In genomic region chr3:88157771-88158597, GRCm38 (mm10) we compare ENCODE assay signal across 8 mouse cellular contexts. TPM values are rescaled to one million over a fixed set of nuclear protein-coding genes. Genes with fewer than 3 reads are reported as not detected.
A peak's percentile ranks its signal among the peaks of the same experiment; 100 is the strongest.
DNase-seq lines count a peak whose midpoint lies in the region; ATAC-seq and TF ChIP-seq lines count a peak whose summit lies in the region.

No protein-coding gene starts in this region.

- no peaks in the 10 kb centered on the region for H3K9me3 ChIP-seq in kidney, embryonic 14.5 days (ENCODE audit: control insufficient read depth, low read length)
- no peaks in the 10 kb centered on the region for H3K9me3 ChIP-seq in forebrain, postnatal 0 days (ENCODE audit: low read length)
- H3K9me3 ChIP-seq in midbrain, embryonic 10.5 days (replicated peaks), result no peaks in the 10 kb centered on the region

- no peak overlapping the region for H3K9ac ChIP-seq in kidney, embryonic 14.5 days (ENCODE audit: low read depth, low read length)
- H3K9ac ChIP-seq in forebrain, postnatal 0 days, result no peak overlapping the region

- 20% methylated on average over 23 of the region's 23 CpGs for WGBS in kidney, embryonic 14.5 days
- 23% methylated on average over 23 of the region's 23 CpGs for WGBS in forebrain, postnatal 0 days
- 13% methylated on average over 23 of the region's 23 CpGs for WGBS in midbrain, embryonic 10.5 days

- H3K36me3 ChIP-seq in kidney, embryonic 14.5 days (ENCODE audit: control insufficient read depth, insufficient read depth, low read length), result peaks cover 67% of the 10 kb centered on the region
- peaks cover 68% of the 10 kb centered on the region for H3K36me3 ChIP-seq in forebrain, postnatal 0 days (ENCODE audit: insufficient read depth)
- peaks cover 69% of the 10 kb centered on the region for H3K36me3 ChIP-seq in midbrain, embryonic 10.5 days

- ATAC-seq in kidney, embryonic 14.5 days (ENCODE audit: low FRiP score, low TSS enrichment), result peak; percentile 76
- ATAC-seq in forebrain, postnatal 0 days, result peak; percentile 67

- no peak for DNase-seq in kidney, adult 11 months
- DNase-seq in WW6 (ENCODE audit: low read depth, low spot score), result peak; percentile 54
- DNase-seq in forebrain, postnatal 0 days, result peak; percentile 50
- DNase-seq in kidney, postnatal 25 days, result peak; percentile 54 to 74
- peak; percentile 76 for DNase-seq in midbrain, embryonic 10.5 days (ENCODE audit: low spot score)
- DNase-seq in thymus, postnatal 0 days (ENCODE audit: low spot score), result peak; percentile 75
- DNase-seq in ovary, adult 18-20 months (ENCODE audit: low spot score), result no peak

- H3K4me3 ChIP-seq in kidney, embryonic 14.5 days (ENCODE audit: low read length), result no peak overlapping the region
- H3K4me3 ChIP-seq in forebrain, postnatal 0 days (ENCODE audit: low read depth, low read length), result no peak overlapping the region
- peak overlapping the region; percentile 18; the same call in 1 of the 2 replicates for H3K4me3 ChIP-seq in midbrain, embryonic 10.5 days

- no peak overlapping the region for H3K27ac ChIP-seq in kidney, embryonic 14.5 days (ENCODE audit: low read depth, low read length)
- H3K27ac ChIP-seq in forebrain, postnatal 0 days (ENCODE audit: low read depth, low read length), result no peak overlapping the region
- peak overlapping the region; percentile 49 for H3K27ac ChIP-seq in midbrain, embryonic 10.5 days (replicated peaks)

- no peaks in the 10 kb centered on the region for H3K27me3 ChIP-seq in kidney, embryonic 14.5 days (ENCODE audit: control insufficient read depth, insufficient read depth, low read length)
- no peaks in the 10 kb centered on the region for H3K27me3 ChIP-seq in forebrain, postnatal 0 days (ENCODE audit: insufficient read depth, low read length)
- no peaks in the 10 kb centered on the region for H3K27me3 ChIP-seq in midbrain, embryonic 10.5 days (ENCODE audit: low read depth, poor library complexity, severe bottlenecking)

- TF ChIP-seq CTCF in forebrain, postnatal 0 days (IDR thresholded peaks at IDR 0.05; ENCODE audit: low read depth), result peak; percentile 74

- H3K4me1 ChIP-seq in kidney, embryonic 14.5 days (ENCODE audit: control insufficient read depth, insufficient read depth, low read length), result peaks cover 6% of the 10 kb centered on the region; the same call in 1 of the 2 replicates
- peaks cover 5% of the 10 kb centered on the region; the same call in 1 of the 2 replicates for H3K4me1 ChIP-seq in forebrain, postnatal 0 days (ENCODE audit: insufficient read depth)
- H3K4me1 ChIP-seq in midbrain, embryonic 10.5 days, result peaks cover 17% of the 10 kb centered on the region

- H3K4me2 ChIP-seq in kidney, embryonic 14.5 days (replicated peaks; ENCODE audit: low read depth, low read length), result no peak overlapping the region
- H3K4me2 ChIP-seq in forebrain, postnatal 0 days (ENCODE audit: low read depth), result no peak overlapping the region

RNA-seq across cellular contexts. Expression of gene Mef2d, which starts 15.8 kb away (rescaled TPM):
- polyA plus RNA-seq in kidney, embryonic 14.5 days (2014; fragmentation: Nextera tagmentation; extraction: Ambion mirVana), result 12.6 and 21.8 TPM in 2 replicates
- total RNA-seq in forebrain, postnatal 0 days (2014; rRNA removed), result 45.0 and 53.0 TPM in 2 replicates
- 30.9 and 34.0 TPM in 2 replicates for polyA plus RNA-seq in forebrain, postnatal 0 days (2015; fragmentation: Nextera tagmentation; extraction: Ambion mirVana)
- polyA plus RNA-seq in midbrain, embryonic 10.5 days (2016; fragmentation: Nextera tagmentation; extraction: Ambion mirVana), result 8.2 and 11.0 TPM in 2 replicates
- 32.0 and 32.2 TPM in 2 replicates for polyA plus RNA-seq in thymus, postnatal 0 days (2015; fragmentation: Nextera tagmentation; extraction: Ambion mirVana)

Comparison
In these comparisons a context has a peak if more than half of its experiments do, and no peak if none do; other contexts are left out.
1. DNase-seq: peak in WW6 (single experiment), forebrain, postnatal 0 days (single experiment), kidney, postnatal 25 days (2 of 2), midbrain, embryonic 10.5 days (single experiment) and thymus, postnatal 0 days (single experiment); none in kidney, adult 11 months (single experiment) and ovary, adult 18-20 months (single experiment).